Mouse (Mus musculus) ES-E14 (cell line): ENCODE results near the gene Emd.

Experiments used
- CHD2 ChIP-seq: IDR thresholded peaks from 2 replicates; pipeline ENCODE4 v1.6.1; 2014; ENCODE audit warnings: mild to moderate bottlenecking, low read depth, low read length, inconsistent platforms
- HCFC1 ChIP-seq: IDR thresholded peaks from 2 replicates; pipeline ENCODE4 v1.6.1; 2012; ENCODE audit warnings: low read length, inconsistent platforms, borderline replicate concordance; ENCODE audit not compliant: insufficient read depth
- MAFK ChIP-seq: IDR thresholded peaks from 2 replicates; pipeline ENCODE4 v1.6.1; 2014; ENCODE audit warnings: mild to moderate bottlenecking, low read depth, low read length, inconsistent platforms; ENCODE audit not compliant: insufficient read depth
- ZC3H11A ChIP-seq: IDR thresholded peaks from 2 replicates; pipeline ENCODE4 v1.6.1; 2012; ENCODE audit warnings: low read depth, mild to moderate bottlenecking, inconsistent platforms, low read length, borderline replicate concordance
- ZNF384 ChIP-seq: IDR thresholded peaks from 2 replicates; pipeline ENCODE4 v1.6.1; 2012; ENCODE audit warnings: low read depth, low read length, inconsistent platforms

- TF ChIP-seq ZC3H11A = no peak
- no peak for TF ChIP-seq MAFK
- no peak for TF ChIP-seq ZNF384
- TF ChIP-seq HCFC1 = no peak
- TF ChIP-seq CHD2 = no peak
Observed at GRCm38 (mm10) chrX:74218496-74218895, 36.0 kb upstream of the Emd start.
